ENCODE assay signal across 9 mouse cellular contexts in genomic region chr10:41490518-41490873, GRCm38 (mm10). TPM values are rescaled to one million over a fixed set of nuclear protein-coding genes. Genes with fewer than 3 reads are reported as not detected.
A peak's percentile ranks its signal among the peaks of the same experiment; 100 is the strongest.
DNase-seq lines count a peak whose midpoint lies in the region; ATAC-seq and TF ChIP-seq lines count a peak whose summit lies in the region.
"Had no signal": no experiment of that assay in that cellular context is flagged by ENCODE, and none has a peak within 500 bp of the region (broad histone marks: within the 10 kb centered on the region; RNA-seq: fewer than 3 reads in every experiment).

No protein-coding gene starts in this region.

- H3K27me3 ChIP-seq in heart, postnatal 0 days (ENCODE audit: control insufficient read depth, insufficient read depth, low read length) = no peaks in the 10 kb centered on the region
- 0 out of 2 replicates have a peak, but pooled peaks cover 3% of the 10 kb centered on the region for H3K27me3 ChIP-seq in hindbrain, embryonic 12.5 days
- peaks cover 3% of the 10 kb centered on the region; the same call in 1 of the 2 replicates for H3K27me3 ChIP-seq in midbrain, embryonic 12.5 days

- no peak for TF ChIP-seq EP300 in heart, postnatal 0 days (IDR thresholded peaks at IDR 0.05; ENCODE audit: low read depth)

- peak overlapping the region; percentile 85 for H3K9ac ChIP-seq in heart, postnatal 0 days (replicated peaks; ENCODE audit: low read depth, low read length)
- H3K9ac ChIP-seq in hindbrain, embryonic 12.5 days = peak overlapping the region; percentile 65
- peak overlapping the region; percentile 68 for H3K9ac ChIP-seq in midbrain, embryonic 12.5 days (replicated peaks)

- peak overlapping the region; percentile 84 for H3K4me3 ChIP-seq in heart, postnatal 0 days (ENCODE audit: low read depth, low read length)
- H3K4me3 ChIP-seq in bone marrow, adult 2 months (replicated peaks; ENCODE audit: control insufficient read depth, low read depth, low read length) = peak overlapping the region; percentile 78
- H3K4me3 ChIP-seq in hindbrain, embryonic 12.5 days = peak overlapping the region; percentile 58
- peak overlapping the region; percentile 60 for H3K4me3 ChIP-seq in midbrain, embryonic 12.5 days

- peaks cover 28% of the 10 kb centered on the region for H3K36me3 ChIP-seq in heart, postnatal 0 days (replicated peaks; ENCODE audit: control insufficient read depth, insufficient read depth, low read length)
- peaks cover 23% of the 10 kb centered on the region for H3K36me3 ChIP-seq in hindbrain, embryonic 12.5 days
- peaks cover 26% of the 10 kb centered on the region for H3K36me3 ChIP-seq in midbrain, embryonic 12.5 days

- intact Hi-C loops in heart, postnatal 10 days (cut with DNase I) = no loop called here

- no peak for DNase-seq in heart, postnatal 0 days (ENCODE audit: low spot score)
- no peak for DNase-seq in heart, postnatal 10 days
- no peak for DNase-seq in cerebellum, adult 9-10 months
- DNase-seq in right cerebral cortex, postnatal 36 days (ENCODE audit: low spot score in 2 of 2) = no peak
- DNase-seq in natural killer cell, adult 2 months (ENCODE audit: low spot score in 2 of 2) = no peak

- no peaks in the 10 kb centered on the region for H3K9me3 ChIP-seq in heart, postnatal 0 days (replicated peaks; ENCODE audit: control insufficient read depth, low read length)
- no peaks in the 10 kb centered on the region for H3K9me3 ChIP-seq in hindbrain, embryonic 12.5 days (replicated peaks)
- no peaks in the 10 kb centered on the region for H3K9me3 ChIP-seq in midbrain, embryonic 12.5 days

- WGBS in heart, postnatal 0 days = 2% methylated on average over 29 of the region's 29 CpGs
- WGBS in bone marrow, adult 2 months = under 1% methylated on average over 29 of the region's 29 CpGs
- WGBS in hindbrain, embryonic 12.5 days = under 1% methylated on average over 29 of the region's 29 CpGs
- WGBS in midbrain, embryonic 12.5 days = 1% methylated on average over 29 of the region's 29 CpGs

- H3K4me1 ChIP-seq in heart, postnatal 0 days (ENCODE audit: control insufficient read depth, insufficient read depth) = peaks cover 15% of the 10 kb centered on the region
- peaks cover 5% of the 10 kb centered on the region for H3K4me1 ChIP-seq in bone marrow, adult 2 months (ENCODE audit: control insufficient read depth, insufficient read depth, low read length)
- H3K4me1 ChIP-seq in hindbrain, embryonic 12.5 days = peaks cover 23% of the 10 kb centered on the region
- H3K4me1 ChIP-seq in midbrain, embryonic 12.5 days = peaks cover 35% of the 10 kb centered on the region

- no peak; the same call in 1 of the 2 replicates for ATAC-seq in heart, postnatal 0 days (ENCODE audit: insufficient read depth, low read depth)
- peak; percentile 71 for ATAC-seq in hindbrain, embryonic 12.5 days (ENCODE audit: low FRiP score)
- ATAC-seq in midbrain, embryonic 12.5 days (ENCODE audit: low FRiP score, low read depth) = no peak; the same call in 1 of the 2 replicates

- TF ChIP-seq POLR2A in bone marrow, adult 2 months (IDR thresholded peaks at IDR 0.05; ENCODE audit: borderline replicate concordance, control insufficient read depth, low read depth, low read length) = no peak; the same call in 1 of the 2 replicates

- H3K27ac ChIP-seq in heart, postnatal 0 days (ENCODE audit: low read depth) = peak overlapping the region; percentile 27; the same call in 1 of the 2 replicates
- H3K27ac ChIP-seq in bone marrow, adult 2 months (ENCODE audit: control insufficient read depth, insufficient read depth, low read depth, low read length, poor library complexity) = no peak overlapping the region; the same call in 1 of the 2 replicates
- H3K27ac ChIP-seq in hindbrain, embryonic 12.5 days = no peak overlapping the region
- no peak overlapping the region for H3K27ac ChIP-seq in midbrain, embryonic 12.5 days (replicated peaks)

- H3K4me2 ChIP-seq in heart, postnatal 0 days (ENCODE audit: low read depth, low read length) = peak overlapping the region; percentile 95
- peak overlapping the region; percentile 99 for H3K4me2 ChIP-seq in hindbrain, embryonic 12.5 days (replicated peaks)
- peak overlapping the region; percentile 96 for H3K4me2 ChIP-seq in midbrain, embryonic 12.5 days (replicated peaks)

- TF ChIP-seq CTCF in heart, postnatal 0 days (IDR thresholded peaks at IDR 0.05; ENCODE audit: low read depth) = no peak
- no peak for TF ChIP-seq CTCF in bone marrow, adult 2 months (IDR thresholded peaks at IDR 0.05; ENCODE audit: control insufficient read depth, insufficient read depth, low read length)

RNA-seq across cellular contexts. Expression of gene Ppil6, which starts 0.3 kb away (rescaled TPM):
- 4.5 TPM in 1 of 2 replicates, not detected in the other for total RNA-seq in heart, postnatal 0 days (2014; rRNA removed; ENCODE audit: low replicate concordance)
- 5.9 and 6.5 TPM in 2 replicates for polyA plus RNA-seq in heart, postnatal 0 days (2015; fragmentation: Nextera tagmentation; extraction: Ambion mirVana)
- 1 to 10 TPM; 2.8 to 3.4 TPM for total RNA-seq in heart, postnatal 10 days (2021)
- not detected in 2 replicates for polyA plus RNA-seq in bone marrow, adult 2 months (2011; ENCODE audit: insufficient read depth, insufficient read length, low replicate concordance, missing spikeins)
- 2.6 and 3.8 TPM in 2 replicates for polyA plus RNA-seq in hindbrain, embryonic 12.5 days (2016; fragmentation: Nextera tagmentation; extraction: Ambion mirVana)
- polyA plus RNA-seq in midbrain, embryonic 12.5 days (2016; fragmentation: Nextera tagmentation; extraction: Ambion mirVana) = 0.73 and 1.5 TPM in 2 replicates
- total RNA-seq: monocyte, adult 5-6 weeks had no signal

RNA-seq across cellular contexts. Expression of gene Smpd2, which starts 0.3 kb away (rescaled TPM):
- total RNA-seq in heart, postnatal 0 days (2014; rRNA removed; ENCODE audit: low replicate concordance) = 91.6 and 105 TPM in 2 replicates
- polyA plus RNA-seq in heart, postnatal 0 days (2015; fragmentation: Nextera tagmentation; extraction: Ambion mirVana) = 72.4 TPM in 2 replicates
- total RNA-seq in heart, postnatal 10 days (2021) = 10 to 100 TPM; 48.2 to 57.7 TPM
- 3.9 and 16.7 TPM in 2 replicates for polyA plus RNA-seq in bone marrow, adult 2 months (2011; ENCODE audit: insufficient read depth, insufficient read length, low replicate concordance, missing spikeins)
- 41.4 and 42.8 TPM in 2 replicates for polyA plus RNA-seq in hindbrain, embryonic 12.5 days (2016; fragmentation: Nextera tagmentation; extraction: Ambion mirVana)
- polyA plus RNA-seq in midbrain, embryonic 12.5 days (2016; fragmentation: Nextera tagmentation; extraction: Ambion mirVana) = 48.2 and 53.1 TPM in 2 replicates

RNA-seq across cellular contexts. Expression of gene Mical1, which starts 14.4 kb away (rescaled TPM):
- 33.1 and 60.4 TPM in 2 replicates for total RNA-seq in heart, postnatal 0 days (2014; rRNA removed; ENCODE audit: low replicate concordance)
- 33.0 and 36.1 TPM in 2 replicates for polyA plus RNA-seq in heart, postnatal 0 days (2015; fragmentation: Nextera tagmentation; extraction: Ambion mirVana)
- 10 to 100 TPM; 34.3 to 39.2 TPM for total RNA-seq in heart, postnatal 10 days (2021)
- 50.0 and 123 TPM in 2 replicates for polyA plus RNA-seq in bone marrow, adult 2 months (2011; ENCODE audit: insufficient read depth, insufficient read length, low replicate concordance, missing spikeins)
- polyA plus RNA-seq in hindbrain, embryonic 12.5 days (2016; fragmentation: Nextera tagmentation; extraction: Ambion mirVana) = 42.6 and 46.8 TPM in 2 replicates
- 43.4 and 45.0 TPM in 2 replicates for polyA plus RNA-seq in midbrain, embryonic 12.5 days (2016; fragmentation: Nextera tagmentation; extraction: Ambion mirVana)

RNA-seq across cellular contexts. Expression of gene Cd164, which starts 28.7 kb away (rescaled TPM):
- total RNA-seq in heart, postnatal 0 days (2014; rRNA removed; ENCODE audit: low replicate concordance) = 76.0 and 113 TPM in 2 replicates
- 131 and 138 TPM in 2 replicates for polyA plus RNA-seq in heart, postnatal 0 days (2015; fragmentation: Nextera tagmentation; extraction: Ambion mirVana)
- 100 to 1,000 TPM; 182 to 197 TPM for total RNA-seq in heart, postnatal 10 days (2021)
- 20.0 and 36.5 TPM in 2 replicates for polyA plus RNA-seq in bone marrow, adult 2 months (2011; ENCODE audit: insufficient read depth, insufficient read length, low replicate concordance, missing spikeins)
- 106 and 118 TPM in 2 replicates for polyA plus RNA-seq in hindbrain, embryonic 12.5 days (2016; fragmentation: Nextera tagmentation; extraction: Ambion mirVana)
- 87.1 and 89.3 TPM in 2 replicates for polyA plus RNA-seq in midbrain, embryonic 12.5 days (2016; fragmentation: Nextera tagmentation; extraction: Ambion mirVana)

RNA-seq across cellular contexts. Expression of gene Zbtb24, which starts 40.3 kb away (rescaled TPM):
- total RNA-seq in heart, postnatal 0 days (2014; rRNA removed; ENCODE audit: low replicate concordance) = 7.7 and 15.6 TPM in 2 replicates
- 10.7 and 11.6 TPM in 2 replicates for polyA plus RNA-seq in heart, postnatal 0 days (2015; fragmentation: Nextera tagmentation; extraction: Ambion mirVana)
- total RNA-seq in heart, postnatal 10 days (2021) = 10 to 100 TPM in 1 of 2 experiments, 1 to 10 TPM in 1; 9.7 to 12.3 TPM
- polyA plus RNA-seq in bone marrow, adult 2 months (2011; ENCODE audit: insufficient read depth, insufficient read length, low replicate concordance, missing spikeins) = 7.7 and 11.9 TPM in 2 replicates
- 22.1 and 22.6 TPM in 2 replicates for polyA plus RNA-seq in hindbrain, embryonic 12.5 days (2016; fragmentation: Nextera tagmentation; extraction: Ambion mirVana)
- polyA plus RNA-seq in midbrain, embryonic 12.5 days (2016; fragmentation: Nextera tagmentation; extraction: Ambion mirVana) = 20.2 and 23.5 TPM in 2 replicates
